Mouse (Mus musculus) limb, embryonic 14.5 days (tissue): Measurements from ENCODE around the gene Sumf1. TPM values are rescaled to one million over a fixed set of nuclear protein-coding genes. Genes with fewer than 3 reads are reported as not detected.

Experiments
- ATAC-seq: fragments of 200-750 bp; cut with Nextera tagmentation; 2 replicates; pipeline ENCODE4 v1.8.0; 2017; ENCODE audit warnings: low read depth, moderate number of reproducible peaks, moderate TSS enrichment; ENCODE audit not compliant: low FRiP score
- DNase-seq: peaks from one replicate; pipeline ENCODE4 v3.0.0-alpha.2; 2015; ENCODE audit warnings: low spot score
- H3K27ac ChIP-seq: fragments of 300-500 bp; sonication (generic); replicated peaks from 2 replicates; pipeline ENCODE4 v1.5.1; 2014; ENCODE audit warnings: low read depth, mild to moderate bottlenecking, low read length, moderate library complexity, mixed read lengths
- H3K27me3 ChIP-seq: fragments of 300-500 bp; sonication (generic); 2 replicates; pipeline ENCODE4 v1.6.1; 2014; ENCODE audit warnings: low read length, mixed read lengths; ENCODE audit not compliant: control insufficient read depth, insufficient read depth
- H3K36me3 ChIP-seq: fragments of 300-500 bp; sonication (generic); 2 replicates; pipeline ENCODE4 v1.6.1; 2014; ENCODE audit warnings: mild to moderate bottlenecking, low read length, moderate library complexity, mixed read lengths; ENCODE audit not compliant: control insufficient read depth, insufficient read depth
- H3K4me1 ChIP-seq: fragments of 300-500 bp; sonication (generic); 2 replicates; pipeline ENCODE4 v1.6.1; 2014; ENCODE audit warnings: antibody characterized with exemption, low read length, mixed read lengths; ENCODE audit not compliant: control insufficient read depth, insufficient read depth
- H3K4me2 ChIP-seq: fragments of 300-500 bp; sonication (generic); replicated peaks from 2 replicates; pipeline ENCODE4 v1.6.1; 2014; ENCODE audit warnings: low read depth, mild to moderate bottlenecking, low read length, moderate library complexity; ENCODE audit not compliant: severe bottlenecking
- H3K4me3 ChIP-seq: fragments of 300-500 bp; sonication (generic); replicated peaks from 2 replicates; pipeline ENCODE4 v1.5.1; 2014; ENCODE audit warnings: low read length
- H3K9ac ChIP-seq: fragments of 300-500 bp; sonication (generic); 2 replicates; pipeline ENCODE4 v1.6.1; 2014; ENCODE audit warnings: mild to moderate bottlenecking, low read depth, low read length, moderate library complexity; ENCODE audit not compliant: severe bottlenecking
- H3K9me3 ChIP-seq: fragments of 300-500 bp; sonication (generic); 2 replicates; pipeline ENCODE4 v1.6.1; 2016; ENCODE audit warnings: low read length; ENCODE audit not compliant: control insufficient read depth
- POLR2A ChIP-seq: fragments of 200-500 bp; IDR thresholded peaks from 2 replicates; pipeline ENCODE4 v1.8.0; 2012; ENCODE audit warnings: inconsistent platforms, mild to moderate bottlenecking, moderate library complexity, borderline replicate concordance; ENCODE audit not compliant: insufficient read depth, insufficient read length; ENCODE audit errors: extremely low read depth
- WGBS: fragments of 180-500 bp; shearing (Covaris S2); extraction: QIAGEN DNeasy Blood & Tissue Kit; methylation state at CpG from one replicate; pipeline ENCODE4 v1.1.7; 2014; 5-methylcytosine and 5-hydroxymethylcytosine counted together
- polyA plus RNA-seq, 2 experiments: library from polyadenylated mRNA; depleted of rRNA in 1 of 2; stranded (reverse) in 1 of 2; unstranded in 1 of 2; fragments of >200 nt; fragmentation: Nextera tagmentation in 1 of 2; extraction: Ambion mirVana in 1 of 2; gene quantifications; 2 replicates each; pipeline versions ENCODE4 v1.2.1 to v1.2.3; 2012 to 2014

Sumf1 gene
- polyA plus RNA-seq, 2 experiments, result 18.8 to 26.7 TPM

DNA sequence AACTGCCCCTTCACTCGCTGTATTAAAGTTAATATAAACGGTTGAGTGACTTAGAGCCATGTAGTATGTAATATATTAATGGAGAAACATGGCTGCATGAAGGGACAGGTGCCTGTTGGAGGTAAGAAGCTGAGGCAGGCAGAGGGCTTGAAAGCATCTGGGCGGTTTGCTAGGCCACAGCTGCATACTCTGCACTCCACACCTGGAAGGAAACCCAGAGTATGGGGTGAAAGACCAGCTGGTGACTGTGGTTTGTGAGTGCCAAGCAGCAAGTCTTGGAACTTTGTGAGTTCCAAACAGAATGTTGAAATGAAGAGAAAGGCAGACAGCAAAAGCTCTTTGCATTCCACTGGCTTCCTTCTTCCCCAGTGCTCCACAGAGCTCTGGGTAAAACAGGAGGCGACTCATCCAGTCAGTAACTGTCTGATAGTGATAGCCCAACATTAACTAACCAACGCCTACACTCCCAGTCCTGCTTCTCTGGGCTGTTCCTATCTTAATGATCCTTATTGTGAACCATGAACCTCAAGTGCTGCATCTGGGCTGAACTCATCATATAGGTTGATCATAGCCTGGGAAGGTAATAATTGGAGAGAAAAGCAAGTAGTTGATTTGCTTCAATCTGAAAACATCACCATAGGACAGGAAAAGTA is 21.7 kb upstream of the Sumf1 start:
- DNase-seq (no peak), ATAC-seq (no peak)
- no peaks in the 10 kb centered on the region for H3K27me3 ChIP-seq
- no peak overlapping the region for H3K4me3 ChIP-seq
- no peaks in the 10 kb centered on the region for H3K36me3 ChIP-seq
- H3K4me1 ChIP-seq, result 0 out of 2 replicates have a peak, but pooled peaks cover 5% of the 10 kb centered on the region
- H3K9ac ChIP-seq, result no peak overlapping the region
- H3K9me3 ChIP-seq, result no peaks in the 10 kb centered on the region
- 83% methylated on average over 5 of the region's 5 CpGs for WGBS
- H3K4me2 ChIP-seq, result no peak overlapping the region
- no peak overlapping the region for H3K27ac ChIP-seq
- no peak for TF ChIP-seq POLR2A

- Histone ChIP-seq H3K4me3 (no peak overlapping the region), H3K36me3 (no peaks in the 10 kb centered on the region), H3K27me3 (no peaks in the 10 kb centered on the region), H3K4me1 (no peaks in the 10 kb centered on the region), H3K4me2 (no peak overlapping the region), H3K9me3 (no peaks in the 10 kb centered on the region), H3K9ac (no peak overlapping the region), H3K27ac (no peak overlapping the region)
- DNase-seq (no peak), ATAC-seq (no peak)
- WGBS, result 80% methylated on average over 4 of the region's 4 CpGs
- no peak for TF ChIP-seq POLR2A
Observed at GRCm38 (mm10) chr6:108206145-108206544, 20.8 kb upstream of the Sumf1 start.

- 78% methylated on average over 2 of the region's 2 CpGs for WGBS
- Histone ChIP-seq H3K9ac (no peak overlapping the region), H3K4me3 (no peak overlapping the region), H3K4me1 (no peaks in the 10 kb centered on the region), H3K36me3 (no peaks in the 10 kb centered on the region), H3K27me3 (no peaks in the 10 kb centered on the region), H3K4me2 (no peak overlapping the region), H3K9me3 (no peaks in the 10 kb centered on the region), H3K27ac (no peak overlapping the region)
- DNase-seq, result no peak
- no peak for ATAC-seq
- no peak for TF ChIP-seq POLR2A
Observed at GRCm38 (mm10) chr6:108204322-108204721, 18.9 kb upstream of the Sumf1 start.

GRCm38 (mm10) chr6:108198286-108198685 is 12.9 kb upstream of the Sumf1 start:
- WGBS, result 88% methylated on average over 7 of the region's 7 CpGs
- no peaks in the 10 kb centered on the region for H3K27me3 ChIP-seq
- H3K4me3 ChIP-seq, result no peak overlapping the region
- no peaks in the 10 kb centered on the region for H3K9me3 ChIP-seq
- H3K4me2 ChIP-seq, result no peak overlapping the region
- H3K27ac ChIP-seq, result no peak overlapping the region
- no peaks in the 10 kb centered on the region for H3K4me1 ChIP-seq
- ATAC-seq (no peak), DNase-seq (no peak)
- no peak for TF ChIP-seq POLR2A
- no peak overlapping the region for H3K9ac ChIP-seq
- no peaks in the 10 kb centered on the region for H3K36me3 ChIP-seq

DNA sequence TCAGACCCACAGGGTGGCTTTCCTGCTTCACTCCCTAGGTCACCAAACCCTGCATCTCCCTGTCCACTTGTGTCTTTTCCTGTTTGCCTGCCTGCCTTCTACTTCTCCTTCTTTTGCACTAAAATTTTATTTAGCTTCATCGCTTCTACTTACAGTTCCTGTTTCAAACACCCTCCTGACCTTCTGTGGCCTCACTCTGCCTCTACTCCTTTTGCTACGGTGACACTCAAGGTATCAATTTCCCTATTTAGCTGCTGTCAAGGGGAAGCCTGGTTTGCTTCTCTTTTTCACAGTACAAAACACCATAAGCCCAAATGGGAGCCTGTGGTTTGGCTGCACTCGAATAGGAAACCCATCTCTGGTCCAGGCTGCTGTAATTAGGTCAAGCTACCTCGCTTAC is 11.7 kb upstream of the Sumf1 start:
- no peak for TF ChIP-seq POLR2A
- ATAC-seq, result no peak
- Histone ChIP-seq H3K9ac (no peak overlapping the region), H3K4me1 (no peaks in the 10 kb centered on the region), H3K36me3 (no peaks in the 10 kb centered on the region), H3K9me3 (no peaks in the 10 kb centered on the region), H3K4me2 (no peak overlapping the region), H3K27me3 (no peaks in the 10 kb centered on the region), H3K27ac (no peak overlapping the region), H3K4me3 (no peak overlapping the region)
- 32% methylated on average over 4 of the region's 4 CpGs for WGBS
- no peak for DNase-seq
